Mouse (Mus musculus): Measurements from ENCODE around the gene Cyp2d34.

GRCm38 (mm10) chr15:82641390-82641789 is 20.6 kb upstream of the Cyp2d34 start:
- TF ChIP-seq CTCF (IDR thresholded peaks at IDR 0.05; ENCODE audit: borderline replicate concordance, control insufficient read depth, extremely low read depth, insufficient read depth, low read length, poor library complexity) (no peak), POLR2A (IDR thresholded peaks at IDR 0.05; ENCODE audit: control insufficient read depth, extremely low read depth, insufficient read depth, low read length, poor library complexity) (no peak)

Data from thymus, adult 2 months (tissue).